Mouse (Mus musculus): ENCODE measurements around the gene Ddc.

GRCm38 (mm10) chr11:11821387-11821975 is 76.5 kb downstream of the Ddc start:
- TF ChIP-seq NELFE (IDR thresholded peaks at IDR 0.05; ENCODE audit: low read depth, low read length) (no peak), POLR2A (IDR thresholded peaks at IDR 0.05; ENCODE audit: control insufficient read depth in 1 of 2, insufficient read depth in 1 of 2, low read depth in 1 of 2, low read length in 2 of 2, poor library complexity in 1 of 2) (no peak), GATA1 (IDR thresholded peaks at IDR 0.05; ENCODE audit: low read depth, low read length) (no peak), MAX (IDR thresholded peaks at IDR 0.05; ENCODE audit: low read length) (no peak)

All from MEL (cell line).